Mouse (Mus musculus) heart, embryonic 15.5 days (tissue): ENCODE measurements at regions not wholly inside any gene's neighbourhood (a gene's known extent, or its start where the extent isn't known, plus 50 kb on each side); places are given as distances from the start of the nearest gene placed in this dataset.

Experiments
- ATAC-seq: fragments of 200-750 bp; cut with Nextera tagmentation; replicated peaks from 2 replicates; pipeline ENCODE4 v1.8.0; 2017; ENCODE audit warnings: low read depth, moderate TSS enrichment; ENCODE audit not compliant: insufficient number of reproducible peaks, insufficient read depth, low FRiP score
- H3K27ac ChIP-seq: fragments of 300-500 bp; sonication (generic); 2 replicates; pipeline ENCODE4 v1.5.1; 2015; ENCODE audit warnings: mild to moderate bottlenecking, inconsistent platforms
- H3K27me3 ChIP-seq: fragments of 300-500 bp; sonication (generic); 2 replicates; pipeline ENCODE4 v1.6.1; 2015; ENCODE audit warnings: inconsistent platforms
- H3K36me3 ChIP-seq: fragments of 300-500 bp; sonication (generic); 2 replicates; pipeline ENCODE4 v1.6.1; 2015; ENCODE audit warnings: mild to moderate bottlenecking, inconsistent platforms
- H3K4me1 ChIP-seq: fragments of 300-500 bp; sonication (generic); replicated peaks from 2 replicates; pipeline ENCODE4 v1.6.1; 2015; ENCODE audit warnings: inconsistent platforms
- H3K4me2 ChIP-seq: fragments of 300-500 bp; sonication (generic); 2 replicates; pipeline ENCODE4 v1.6.1; 2015; ENCODE audit warnings: inconsistent platforms, mild to moderate bottlenecking, moderate library complexity
- H3K4me3 ChIP-seq: fragments of 300-500 bp; sonication (generic); 2 replicates; pipeline ENCODE4 v1.5.1; 2015; ENCODE audit warnings: mild to moderate bottlenecking, inconsistent platforms
- H3K9ac ChIP-seq: fragments of 300-500 bp; sonication (generic); 2 replicates; pipeline ENCODE4 v1.6.1; 2015; ENCODE audit warnings: mild to moderate bottlenecking, inconsistent platforms
- H3K9me3 ChIP-seq: fragments of 300-500 bp; sonication (generic); replicated peaks from 2 replicates; pipeline ENCODE4 v1.6.1; 2016; ENCODE audit warnings: inconsistent platforms
- WGBS: fragments of 180-500 bp; shearing (Covaris S2); methylation state at CpG from one replicate; pipeline ENCODE4 v1.1.7; 2015; ENCODE audit warnings: mixed read lengths; 5-methylcytosine and 5-hydroxymethylcytosine counted together

GRCm38 (mm10) chr8:115584311-115584907, 123.2 kb downstream of the Maf start:
- no peak overlapping the region for H3K4me3 ChIP-seq

GRCm38 (mm10) chr8:115583221-115583620, 124.4 kb downstream of the Maf start:
- no peak overlapping the region for H3K9ac ChIP-seq
- H3K27me3 ChIP-seq, result no peaks in the 10 kb centered on the region
- H3K36me3 ChIP-seq, result no peaks in the 10 kb centered on the region
- no peak overlapping the region for H3K4me2 ChIP-seq
- no peaks in the 10 kb centered on the region for H3K4me1 ChIP-seq
- H3K4me3 ChIP-seq, result no peak overlapping the region
- 80% methylated on average over 5 of the region's 5 CpGs for WGBS
- ATAC-seq, result no peak
- H3K27ac ChIP-seq, result no peak overlapping the region
- H3K9me3 ChIP-seq, result no peaks in the 10 kb centered on the region

More at GRCm38 (mm10) chr8:115584311-115584907, 123.2 kb downstream of the Maf start:
- Histone ChIP-seq H3K36me3 (no peaks in the 10 kb centered on the region), H3K27me3 (no peaks in the 10 kb centered on the region), H3K4me1 (no peaks in the 10 kb centered on the region), H3K27ac (no peak overlapping the region), H3K4me2 (no peak overlapping the region), H3K9ac (no peak overlapping the region), H3K9me3 (no peaks in the 10 kb centered on the region)
- no peak for ATAC-seq
- 79% methylated on average over 8 of the region's 8 CpGs for WGBS

- Histone ChIP-seq H3K4me1 (no peaks in the 10 kb centered on the region), H3K4me2 (no peak overlapping the region), H3K9ac (no peak overlapping the region), H3K4me3 (no peak overlapping the region), H3K27ac (no peak overlapping the region), H3K9me3 (no peaks in the 10 kb centered on the region), H3K27me3 (no peaks in the 10 kb centered on the region), H3K36me3 (no peaks in the 10 kb centered on the region)
- ATAC-seq, result no peak
- WGBS, result 72% methylated on average over 6 of the region's 6 CpGs
These were observed 125.6 kb downstream of the Maf start for GRCm38 (mm10) chr8:115581940-115582517.

GRCm38 (mm10) chr8:115568394-115568793, 139.2 kb downstream of the Maf start:
- no peak for ATAC-seq
- WGBS, result 72% methylated on average over 7 of the region's 7 CpGs
- H3K4me3 ChIP-seq, result no peak overlapping the region

GRCm38 (mm10) chr8:115565768-115566167, 141.8 kb downstream of the Maf start:
- WGBS, result 62% methylated on average over 5 of the region's 5 CpGs
- Histone ChIP-seq H3K4me2 (no peak overlapping the region), H3K9ac (no peak overlapping the region), H3K27ac (no peak overlapping the region), H3K4me1 (peaks cover 13% of the 10 kb centered on the region), H3K4me3 (no peak overlapping the region), H3K36me3 (no peaks in the 10 kb centered on the region), H3K27me3 (no peaks in the 10 kb centered on the region), H3K9me3 (no peaks in the 10 kb centered on the region)
- no peak for ATAC-seq

More at GRCm38 (mm10) chr8:115568394-115568793, 139.2 kb downstream of the Maf start:
- Histone ChIP-seq H3K4me1 (no peaks in the 10 kb centered on the region), H3K27ac (no peak overlapping the region), H3K9ac (no peak overlapping the region), H3K36me3 (no peaks in the 10 kb centered on the region), H3K9me3 (no peaks in the 10 kb centered on the region), H3K27me3 (no peaks in the 10 kb centered on the region), H3K4me2 (no peak overlapping the region)

- no peaks in the 10 kb centered on the region for H3K36me3 ChIP-seq
- H3K4me1 ChIP-seq, result peaks cover 13% of the 10 kb centered on the region
- 32% methylated on average over 4 of the region's 4 CpGs for WGBS
- no peak overlapping the region for H3K9ac ChIP-seq
- H3K27ac ChIP-seq, result no peak overlapping the region
- ATAC-seq, result no peak
- H3K4me3 ChIP-seq, result no peak overlapping the region
- no peak overlapping the region for H3K4me2 ChIP-seq
- no peaks in the 10 kb centered on the region for H3K27me3 ChIP-seq
- no peaks in the 10 kb centered on the region for H3K9me3 ChIP-seq
These were observed 145.2 kb downstream of the Maf start for GRCm38 (mm10) chr8:115562362-115562761.

- no peak overlapping the region for H3K27ac ChIP-seq
- 29% methylated on average over 18 of the region's 18 CpGs for WGBS
- no peak overlapping the region for H3K9ac ChIP-seq
- ATAC-seq, result no peak
- no peaks in the 10 kb centered on the region for H3K36me3 ChIP-seq
- no peaks in the 10 kb centered on the region for H3K9me3 ChIP-seq
- H3K4me1 ChIP-seq, result peaks cover 13% of the 10 kb centered on the region
- no peaks in the 10 kb centered on the region for H3K27me3 ChIP-seq
- no peak overlapping the region for H3K4me3 ChIP-seq
- peak overlapping the region; percentile 16; the same call in 1 of the 2 replicates for H3K4me2 ChIP-seq
These were observed 146.3 kb downstream of the Maf start for GRCm38 (mm10) chr8:115560985-115561916.

- H3K27me3 ChIP-seq, result no peaks in the 10 kb centered on the region
- H3K36me3 ChIP-seq, result no peaks in the 10 kb centered on the region
- 76% methylated on average over 5 of the region's 5 CpGs for WGBS
- H3K9me3 ChIP-seq, result no peaks in the 10 kb centered on the region
- H3K9ac ChIP-seq, result no peak overlapping the region
- H3K4me3 ChIP-seq, result no peak overlapping the region
- H3K27ac ChIP-seq, result no peak overlapping the region
- no peak overlapping the region for H3K4me2 ChIP-seq
- no peaks in the 10 kb centered on the region for H3K4me1 ChIP-seq
- no peak for ATAC-seq
These were observed 152.1 kb downstream of the Maf start for GRCm38 (mm10) chr8:115555452-115555851.

GRCm38 (mm10) chr8:115554185-115554584, 153.4 kb downstream of the Maf start:
- Histone ChIP-seq H3K4me3 (no peak overlapping the region), H3K9me3 (no peaks in the 10 kb centered on the region), H3K9ac (no peak overlapping the region), H3K27ac (no peak overlapping the region), H3K27me3 (no peaks in the 10 kb centered on the region), H3K36me3 (no peaks in the 10 kb centered on the region), H3K4me2 (no peak overlapping the region), H3K4me1 (no peaks in the 10 kb centered on the region)
- WGBS, result 71% methylated on average over 5 of the region's 5 CpGs
- no peak for ATAC-seq

GRCm38 (mm10) chr8:115551262-115551661, 156.3 kb downstream of the Maf start:
- H3K9me3 ChIP-seq, result no peaks in the 10 kb centered on the region
- H3K9ac ChIP-seq, result no peak overlapping the region
- no peak overlapping the region for H3K4me3 ChIP-seq
- no peak overlapping the region for H3K4me2 ChIP-seq
- 55% methylated on average over 5 of the region's 5 CpGs for WGBS
- H3K27ac ChIP-seq, result no peak overlapping the region
- no peaks in the 10 kb centered on the region for H3K27me3 ChIP-seq
- no peak for ATAC-seq
- H3K4me1 ChIP-seq, result no peaks in the 10 kb centered on the region
- no peaks in the 10 kb centered on the region for H3K36me3 ChIP-seq

- WGBS, result 74% methylated on average over 1 of the region's 1 CpGs
- no peak for ATAC-seq
- H3K9ac ChIP-seq, result no peak overlapping the region
- H3K9me3 ChIP-seq, result no peaks in the 10 kb centered on the region
- H3K36me3 ChIP-seq, result no peaks in the 10 kb centered on the region
- no peak overlapping the region for H3K4me3 ChIP-seq
- H3K27me3 ChIP-seq, result no peaks in the 10 kb centered on the region
- H3K4me1 ChIP-seq, result 0 out of 2 replicates have a peak, but pooled peaks cover 2% of the 10 kb centered on the region
- no peak overlapping the region for H3K27ac ChIP-seq
- no peak overlapping the region for H3K4me2 ChIP-seq
These were observed 158.5 kb downstream of the Maf start for GRCm38 (mm10) chr8:115549112-115549511.
